Mouse (Mus musculus) C2C12 (cell line): ENCODE results near the gene Rbbp5. TPM values are rescaled to one million over a fixed set of nuclear protein-coding genes. Genes with fewer than 3 reads are reported as not detected.

ENCODE experiments used
- H3K27me3 ChIP-seq: one replicate; pipeline ENCODE4 v1.6.1; 2011; ENCODE audit not compliant: control insufficient read depth, insufficient read depth, insufficient read length
- H3K36me3 ChIP-seq: one replicate; pipeline ENCODE4 v1.6.1; 2011; ENCODE audit not compliant: control insufficient read depth, insufficient read depth
- H3K4me3 ChIP-seq: one replicate; pipeline ENCODE4 v1.5.1; 2011; ENCODE audit warnings: mild to moderate bottlenecking, control low read depth; ENCODE audit not compliant: poor library complexity, insufficient read depth, severe bottlenecking
- H3K79me2 ChIP-seq: one replicate; pipeline ENCODE4 v1.6.1; 2011; ENCODE audit not compliant: control insufficient read depth, insufficient read depth
- H3K79me3 ChIP-seq: one replicate; pipeline ENCODE4 v1.6.1; 2011; ENCODE audit warnings: low read depth, control low read depth
- H3ac ChIP-seq: one replicate; pipeline ENCODE3; 2011; ENCODE audit warnings: low read depth; ENCODE audit not compliant: control insufficient read depth, insufficient read length
- CEBPB ChIP-seq: IDR thresholded peaks from one replicate; pipeline ENCODE4 v1.6.1; 2011; ENCODE audit warnings: low read depth, mild to moderate bottlenecking, control low read depth, moderate library complexity
- CTCF ChIP-seq: IDR thresholded peaks from one replicate; pipeline ENCODE4 v1.5.1; 2011; ENCODE audit not compliant: control insufficient read depth, insufficient read depth, insufficient read length
- FOSL1 ChIP-seq: IDR thresholded peaks from one replicate; pipeline ENCODE4 v1.8.0; 2011; ENCODE audit warnings: mild to moderate bottlenecking, low read length; ENCODE audit not compliant: poor library complexity, insufficient read depth, severe bottlenecking
- MAX ChIP-seq: IDR thresholded peaks from one replicate; pipeline ENCODE4 v1.6.1; 2011; ENCODE audit warnings: mild to moderate bottlenecking, control low read depth
- MYOD1 ChIP-seq: IDR thresholded peaks from one replicate; pipeline ENCODE4 v1.6.1; 2011; ENCODE audit warnings: low read depth; ENCODE audit not compliant: control insufficient read depth, insufficient read length
- MYOG ChIP-seq: IDR thresholded peaks from one replicate; pipeline ENCODE4 v1.6.1; 2011; ENCODE audit not compliant: control insufficient read depth, insufficient read length; ENCODE audit errors: extremely low read depth
- USF1 ChIP-seq: IDR thresholded peaks from one replicate; pipeline ENCODE4 v1.6.1; 2011; ENCODE audit warnings: low read depth, mild to moderate bottlenecking, control low read depth, moderate library complexity
- polyA plus RNA-seq: library from polyadenylated mRNA; unstranded; fragments of >200 nt; fragmentation: generic; extraction: Trizol; gene quantifications from one replicate; pipeline ENCODE4 v1.2.1, GENCODE M21; 2012; ENCODE audit warnings: missing spikeins

The Rbbp5 gene
- polyA plus RNA-seq, 1 experiment = 22.2 TPM

GRCm38 (mm10) chr1:132506058-132506457, 28.9 kb downstream of the Rbbp5 start, which contains the start of gene Tmem81:
Tmem81 (plus strand) TSS chr1:132506230.
- H3K4me3 ChIP-seq = no peak within 1 kb of the TSS
- TF ChIP-seq MYOG = no peak
- no peak for TF ChIP-seq MYOD1
- TF ChIP-seq CEBPB = no peak
- TF ChIP-seq CTCF = no peak
- no peak for TF ChIP-seq FOSL1
- TF ChIP-seq USF1 = no peak
- no peak for TF ChIP-seq MAX
- peaks cover 62% of the 10 kb centered on the region for H3K36me3 ChIP-seq

GRCm38 (mm10) chr1:132506656-132507055, 29.5 kb downstream of the Rbbp5 start:
- TF ChIP-seq CEBPB = no peak
- no peak for TF ChIP-seq MYOG
- no peak for TF ChIP-seq MAX
- H3K36me3 ChIP-seq = peaks cover 56% of the 10 kb centered on the region
- no peak overlapping the region for H3ac ChIP-seq
- no peak overlapping the region for H3K4me3 ChIP-seq
- H3K79me3 ChIP-seq = no peaks in the 10 kb centered on the region
- no peaks in the 10 kb centered on the region for H3K79me2 ChIP-seq
- H3K27me3 ChIP-seq = no peaks in the 10 kb centered on the region

More at GRCm38 (mm10) chr1:132506058-132506457, 28.9 kb downstream of the Rbbp5 start, which contains the start of gene Tmem81:
- Histone ChIP-seq H3K27me3 (no peaks in the 10 kb centered on the region), H3K79me2 (no peaks in the 10 kb centered on the region), H3ac (no peak within 1 kb of the TSS), H3K79me3 (no peaks in the 10 kb centered on the region)

GRCm38 (mm10) chr1:132509771-132510170, 32.6 kb downstream of the Rbbp5 start:
- TF ChIP-seq MAX = no peak
- TF ChIP-seq CTCF = no peak
- TF ChIP-seq CEBPB = no peak
- no peak for TF ChIP-seq MYOD1
- TF ChIP-seq MYOG = no peak
- no peak for TF ChIP-seq USF1
- no peak for TF ChIP-seq FOSL1

GRCm38 (mm10) chr1:132511521-132511920, 34.4 kb downstream of the Rbbp5 start:
- no peak overlapping the region for H3ac ChIP-seq
- H3K27me3 ChIP-seq = peaks cover 25% of the 10 kb centered on the region
- no peak overlapping the region for H3K4me3 ChIP-seq
- no peaks in the 10 kb centered on the region for H3K79me2 ChIP-seq
- TF ChIP-seq CEBPB = no peak
- no peak for TF ChIP-seq MAX
- no peak for TF ChIP-seq USF1
- TF ChIP-seq CTCF = no peak
- TF ChIP-seq FOSL1 = no peak
- no peak for TF ChIP-seq MYOD1
- TF ChIP-seq MYOG = no peak
- peaks cover 19% of the 10 kb centered on the region for H3K36me3 ChIP-seq
- no peaks in the 10 kb centered on the region for H3K79me3 ChIP-seq

More at GRCm38 (mm10) chr1:132509771-132510170, 32.6 kb downstream of the Rbbp5 start:
- H3K79me2 ChIP-seq = no peaks in the 10 kb centered on the region
- H3ac ChIP-seq = no peak overlapping the region
- H3K36me3 ChIP-seq = peaks cover 33% of the 10 kb centered on the region
- no peaks in the 10 kb centered on the region for H3K79me3 ChIP-seq
- H3K4me3 ChIP-seq = no peak overlapping the region
- peaks cover 12% of the 10 kb centered on the region for H3K27me3 ChIP-seq

- Histone ChIP-seq H3K79me3 (no peaks in the 10 kb centered on the region), H3K27me3 (peaks cover 31% of the 10 kb centered on the region), H3K4me3 (no peak overlapping the region), H3ac (no peak overlapping the region), H3K36me3 (peaks cover 13% of the 10 kb centered on the region), H3K79me2 (no peaks in the 10 kb centered on the region)
- no peak for TF ChIP-seq FOSL1
- no peak for TF ChIP-seq USF1
- no peak for TF ChIP-seq MYOG
- TF ChIP-seq MYOD1 = no peak
- TF ChIP-seq CEBPB = no peak
- no peak for TF ChIP-seq CTCF
- TF ChIP-seq MAX = no peak
Observed at GRCm38 (mm10) chr1:132512106-132512505, 34.9 kb downstream of the Rbbp5 start.

GRCm38 (mm10) chr1:132515339-132515738, 38.2 kb downstream of the Rbbp5 start:
- Histone ChIP-seq H3K36me3 (no peaks in the 10 kb centered on the region), H3K79me3 (no peaks in the 10 kb centered on the region), H3K27me3 (peaks cover 57% of the 10 kb centered on the region), H3ac (no peak overlapping the region), H3K79me2 (no peaks in the 10 kb centered on the region), H3K4me3 (no peak overlapping the region)
- TF ChIP-seq CEBPB = no peak
- TF ChIP-seq MYOG = no peak
- TF ChIP-seq USF1 = no peak
- no peak for TF ChIP-seq FOSL1
- no peak for TF ChIP-seq CTCF
- TF ChIP-seq MAX = no peak
- TF ChIP-seq MYOD1 = no peak
